Mouse (Mus musculus): ENCODE measurements at regions not wholly inside any gene's neighbourhood (a gene's known extent, or its start where the extent isn't known, plus 50 kb on each side); places are given as distances from the start of the nearest gene placed in this dataset.

GRCm38 (mm10) chr8:100515896-100516295 is 1099.6 kb upstream of the Cdh8 start:
- H3K36me3 ChIP-seq (ENCODE audit: insufficient read depth) = no peaks in the 10 kb centered on the region
- peak; percentile 65 for DNase-seq
- H3K9me3 ChIP-seq (ENCODE audit: low read length) = no peaks in the 10 kb centered on the region
- ATAC-seq = peak; percentile 94
- WGBS = 2% methylated on average over 1 of the region's 1 CpGs
- H3K27ac ChIP-seq (ENCODE audit: low read depth, low read length) = no peak overlapping the region
- no peaks in the 10 kb centered on the region for H3K27me3 ChIP-seq (ENCODE audit: insufficient read depth, low read length)
- no peak overlapping the region for H3K9ac ChIP-seq
- no peak for TF ChIP-seq CTCF (IDR thresholded peaks at IDR 0.05; ENCODE audit: low read depth)
- H3K4me1 ChIP-seq (ENCODE audit: insufficient read depth) = no peaks in the 10 kb centered on the region
- no peak overlapping the region for H3K4me2 ChIP-seq (ENCODE audit: low read depth)
- no peak overlapping the region for H3K4me3 ChIP-seq (ENCODE audit: low read depth, low read length)

- WGBS = 30% methylated on average over 3 of the region's 3 CpGs
- no peak overlapping the region for H3K27ac ChIP-seq (ENCODE audit: low read depth, low read length)
Observed at GRCm38 (mm10) chr8:100515152-100515551, 1098.9 kb upstream of the Cdh8 start.

GRCm38 (mm10) chr8:100506478-100506877 is 1090.2 kb upstream of the Cdh8 start:
- DNase-seq (no peak), ATAC-seq (no peak)
- H3K9me3 ChIP-seq (ENCODE audit: low read length) = no peaks in the 10 kb centered on the region
- no peak overlapping the region for H3K9ac ChIP-seq
- no peaks in the 10 kb centered on the region for H3K27me3 ChIP-seq (ENCODE audit: insufficient read depth, low read length)
- H3K27ac ChIP-seq (ENCODE audit: low read depth, low read length) = no peak overlapping the region
- no peaks in the 10 kb centered on the region for H3K36me3 ChIP-seq (ENCODE audit: insufficient read depth)
- H3K4me1 ChIP-seq (ENCODE audit: insufficient read depth) = no peaks in the 10 kb centered on the region
- WGBS = 89% methylated on average over 2 of the region's 2 CpGs
- no peak overlapping the region for H3K4me2 ChIP-seq (ENCODE audit: low read depth)
- no peak overlapping the region for H3K4me3 ChIP-seq (ENCODE audit: low read depth, low read length)
- no peak for TF ChIP-seq CTCF (IDR thresholded peaks at IDR 0.05; ENCODE audit: low read depth)

More at GRCm38 (mm10) chr8:100515152-100515551, 1098.9 kb upstream of the Cdh8 start:
- no peaks in the 10 kb centered on the region for H3K9me3 ChIP-seq (ENCODE audit: low read length)
- H3K4me2 ChIP-seq (ENCODE audit: low read depth) = no peak overlapping the region
- H3K27me3 ChIP-seq (ENCODE audit: insufficient read depth, low read length) = no peaks in the 10 kb centered on the region
- TF ChIP-seq CTCF (IDR thresholded peaks at IDR 0.05; ENCODE audit: low read depth) = no peak
- H3K36me3 ChIP-seq (ENCODE audit: insufficient read depth) = no peaks in the 10 kb centered on the region
- no peak overlapping the region for H3K4me3 ChIP-seq (ENCODE audit: low read depth, low read length)
- H3K9ac ChIP-seq = no peak overlapping the region
- no peak for ATAC-seq
- DNase-seq = no peak
- H3K4me1 ChIP-seq (ENCODE audit: insufficient read depth) = no peaks in the 10 kb centered on the region

GRCm38 (mm10) chr8:100500342-100500712 is 1084.1 kb upstream of the Cdh8 start:
- Histone ChIP-seq H3K36me3 (ENCODE audit: insufficient read depth) (no peaks in the 10 kb centered on the region), H3K9ac (no peak overlapping the region), H3K4me1 (ENCODE audit: insufficient read depth) (no peaks in the 10 kb centered on the region), H3K4me3 (ENCODE audit: low read depth, low read length) (no peak overlapping the region), H3K9me3 (ENCODE audit: low read length) (no peaks in the 10 kb centered on the region), H3K27ac (ENCODE audit: low read depth, low read length) (no peak overlapping the region), H3K4me2 (ENCODE audit: low read depth) (no peak overlapping the region), H3K27me3 (ENCODE audit: insufficient read depth, low read length) (no peaks in the 10 kb centered on the region)
- DNase-seq (no peak), ATAC-seq (no peak)
- TF ChIP-seq CTCF (IDR thresholded peaks at IDR 0.05; ENCODE audit: low read depth) = no peak

- Histone ChIP-seq H3K4me2 (ENCODE audit: low read depth) (no peak overlapping the region), H3K4me1 (ENCODE audit: insufficient read depth) (no peaks in the 10 kb centered on the region), H3K27me3 (ENCODE audit: insufficient read depth, low read length) (no peaks in the 10 kb centered on the region), H3K4me3 (ENCODE audit: low read depth, low read length) (no peak overlapping the region), H3K9ac (no peak overlapping the region), H3K27ac (ENCODE audit: low read depth, low read length) (no peak overlapping the region), H3K9me3 (ENCODE audit: low read length) (no peaks in the 10 kb centered on the region), H3K36me3 (ENCODE audit: insufficient read depth) (no peaks in the 10 kb centered on the region)
- 12% methylated on average over 6 of the region's 6 CpGs for WGBS
- ATAC-seq = no peak
- DNase-seq = no peak
- no peak for TF ChIP-seq CTCF (IDR thresholded peaks at IDR 0.05; ENCODE audit: low read depth)
Observed at GRCm38 (mm10) chr8:100499614-100500341, 1083.5 kb upstream of the Cdh8 start.

- no peak overlapping the region for H3K9ac ChIP-seq
- 47% methylated on average over 3 of the region's 3 CpGs for WGBS
- H3K36me3 ChIP-seq (ENCODE audit: insufficient read depth) = no peaks in the 10 kb centered on the region
- H3K27me3 ChIP-seq (ENCODE audit: insufficient read depth, low read length) = no peaks in the 10 kb centered on the region
- H3K9me3 ChIP-seq (ENCODE audit: low read length) = no peaks in the 10 kb centered on the region
- no peak overlapping the region for H3K4me3 ChIP-seq (ENCODE audit: low read depth, low read length)
- TF ChIP-seq CTCF (IDR thresholded peaks at IDR 0.05; ENCODE audit: low read depth) = no peak
- DNase-seq = peak; percentile 9
- H3K4me1 ChIP-seq (ENCODE audit: insufficient read depth) = no peaks in the 10 kb centered on the region
- peak; percentile 56 for ATAC-seq
- H3K27ac ChIP-seq (ENCODE audit: low read depth, low read length) = no peak overlapping the region
- no peak overlapping the region for H3K4me2 ChIP-seq (ENCODE audit: low read depth)
Observed at GRCm38 (mm10) chr8:100494445-100494844, 1078.2 kb upstream of the Cdh8 start.

- H3K4me2 ChIP-seq (ENCODE audit: low read depth) = no peak overlapping the region
- no peak overlapping the region for H3K27ac ChIP-seq (ENCODE audit: low read depth, low read length)
- no peaks in the 10 kb centered on the region for H3K9me3 ChIP-seq (ENCODE audit: low read length)
- peak; percentile 42 for DNase-seq
- H3K36me3 ChIP-seq (ENCODE audit: insufficient read depth) = no peaks in the 10 kb centered on the region
- no peak overlapping the region for H3K9ac ChIP-seq
- no peak for ATAC-seq
- H3K4me1 ChIP-seq (ENCODE audit: insufficient read depth) = no peaks in the 10 kb centered on the region
- no peak overlapping the region for H3K4me3 ChIP-seq (ENCODE audit: low read depth, low read length)
- 44% methylated on average over 4 of the region's 4 CpGs for WGBS
- H3K27me3 ChIP-seq (ENCODE audit: insufficient read depth, low read length) = no peaks in the 10 kb centered on the region
- TF ChIP-seq CTCF (IDR thresholded peaks at IDR 0.05; ENCODE audit: low read depth) = no peak
Observed at GRCm38 (mm10) chr8:100475950-100476349, 1059.7 kb upstream of the Cdh8 start.
